Mouse (Mus musculus): ENCODE results near the gene Ttc12. TPM values are rescaled to one million over a fixed set of nuclear protein-coding genes. Genes with fewer than 3 reads are reported as not detected.
A peak's percentile ranks its signal among the peaks of the same experiment; 100 is the strongest.

Gene Ttc12
- total and polyA plus RNA-seq, 3 experiments: 0.98 TPM; not detected in 1

DNA sequence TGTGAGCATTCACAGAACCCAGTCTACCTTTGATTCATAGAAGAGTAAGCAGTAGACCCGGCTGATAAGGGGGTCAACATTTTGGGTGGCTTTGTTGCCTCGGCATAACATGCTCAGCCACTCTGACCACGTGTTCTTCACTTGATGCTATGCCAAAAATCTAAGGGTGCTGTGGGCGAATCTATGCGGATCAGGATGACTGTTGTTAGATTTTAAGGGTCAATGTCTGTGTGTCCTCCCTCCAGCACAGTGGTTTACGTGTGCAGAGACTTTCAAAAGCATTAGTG lies 1.6 kb upstream of the Ttc12 start:
- no peaks in the 10 kb centered on the region for H3K36me3 ChIP-seq (replicated peaks)
- H3K9me3 ChIP-seq (replicated peaks): no peaks in the 10 kb centered on the region
- no peak overlapping the region for H3K4me3 ChIP-seq (ENCODE audit: low read depth, low read length)
- TF ChIP-seq GATA1 (IDR thresholded peaks at IDR 0.05; ENCODE audit: borderline replicate concordance, low read length) (no peak), TAL1 (conservative IDR thresholded peaks at IDR 0.05; ENCODE audit: low read depth, low read length) (no peak), GATA2 (IDR thresholded peaks at IDR 0.05; ENCODE audit: borderline replicate concordance, low read depth, low read length) (no peak), CTCF (IDR thresholded peaks at IDR 0.05; ENCODE audit: low read depth, low read length) (no peak), POLR2AphosphoS5 (IDR thresholded peaks at IDR 0.05; ENCODE audit: insufficient replicate concordance, low read depth, low read length) (no peak)
- DNase-seq (ENCODE audit: low spot score) (no peak), ATAC-seq (ENCODE audit: extremely low read depth, insufficient number of reproducible peaks, low FRiP score, poor library complexity, severe bottlenecking) (no peak)
- peaks cover 10% of the 10 kb centered on the region for H3K4me1 ChIP-seq (ENCODE audit: insufficient read depth, low read depth, low read length)
- peaks cover 12% of the 10 kb centered on the region for H3K27me3 ChIP-seq (ENCODE audit: insufficient read depth, low read length)

GRCm38 (mm10) chr9:49486805-49487656 lies 1.0 kb upstream of the Ttc12 start:
- peaks cover 12% of the 10 kb centered on the region for H3K27me3 ChIP-seq (ENCODE audit: insufficient read depth, low read length)
- no peaks in the 10 kb centered on the region for H3K9me3 ChIP-seq (replicated peaks)
- peaks cover 10% of the 10 kb centered on the region for H3K4me1 ChIP-seq (ENCODE audit: insufficient read depth, low read depth, low read length)
- no peak overlapping the region for H3K4me3 ChIP-seq (ENCODE audit: low read depth, low read length)
- no peak for TF ChIP-seq POLR2AphosphoS5 (IDR thresholded peaks at IDR 0.05; ENCODE audit: insufficient replicate concordance, low read depth, low read length)
- TF ChIP-seq GATA1 (IDR thresholded peaks at IDR 0.05; ENCODE audit: borderline replicate concordance, low read length): no peak
- TF ChIP-seq CTCF (IDR thresholded peaks at IDR 0.05; ENCODE audit: low read depth, low read length): no peak
- no peak for TF ChIP-seq TAL1 (conservative IDR thresholded peaks at IDR 0.05; ENCODE audit: low read depth, low read length)
- no peak for TF ChIP-seq GATA2 (IDR thresholded peaks at IDR 0.05; ENCODE audit: borderline replicate concordance, low read depth, low read length)
- ATAC-seq (ENCODE audit: extremely low read depth, insufficient number of reproducible peaks, low FRiP score, poor library complexity, severe bottlenecking) (no peak), DNase-seq (ENCODE audit: low spot score) (no peak)
- no peaks in the 10 kb centered on the region for H3K36me3 ChIP-seq (replicated peaks)

DNA sequence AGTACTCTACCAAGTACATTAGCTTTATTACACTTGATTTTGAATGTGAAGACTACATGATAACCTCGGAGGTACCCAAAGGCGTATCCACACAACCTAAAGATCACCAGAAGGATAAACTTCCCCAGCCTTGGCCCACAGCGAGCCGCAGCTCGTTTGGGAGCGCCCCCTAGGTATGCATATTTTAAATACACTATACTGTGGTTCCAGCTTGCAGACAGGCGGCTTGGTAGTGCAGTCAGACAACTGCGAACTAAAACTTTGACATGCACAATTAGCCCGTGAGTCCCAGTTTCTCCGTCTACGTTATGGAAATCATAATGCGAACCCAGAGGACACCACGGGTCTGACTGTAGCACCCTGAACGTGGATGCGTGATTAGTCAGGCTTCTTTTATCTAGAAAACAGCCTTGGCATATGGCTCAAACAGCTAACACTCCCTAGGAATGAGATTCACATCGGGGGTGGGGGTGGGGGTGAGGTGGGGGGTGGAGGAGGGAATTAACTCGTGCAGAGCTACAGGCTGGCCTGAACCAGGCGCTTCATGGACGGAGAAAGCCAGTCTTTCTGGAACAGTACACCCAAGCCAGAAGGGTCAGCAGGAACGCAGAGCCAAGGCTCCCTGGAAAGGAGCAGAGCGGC lies 654 bp downstream of the Ttc12 start:
- no peak for ATAC-seq (ENCODE audit: extremely low read depth, insufficient number of reproducible peaks, low FRiP score, poor library complexity, severe bottlenecking)
- no peak for TF ChIP-seq TAL1 (conservative IDR thresholded peaks at IDR 0.05; ENCODE audit: low read depth, low read length)
- TF ChIP-seq CTCF (IDR thresholded peaks at IDR 0.05; ENCODE audit: low read depth, low read length): no peak
- TF ChIP-seq POLR2AphosphoS5 (IDR thresholded peaks at IDR 0.05; ENCODE audit: insufficient replicate concordance, low read depth, low read length): no peak
- TF ChIP-seq GATA1 (IDR thresholded peaks at IDR 0.05; ENCODE audit: borderline replicate concordance, low read length): no peak
- TF ChIP-seq GATA2 (IDR thresholded peaks at IDR 0.05; ENCODE audit: borderline replicate concordance, low read depth, low read length): no peak
- no peak for DNase-seq (ENCODE audit: low spot score)

GRCm38 (mm10) chr9:49483316-49483715 lies 2.7 kb downstream of the Ttc12 start:
- no peak overlapping the region for H3K4me3 ChIP-seq (ENCODE audit: low read depth, low read length)
- no peaks in the 10 kb centered on the region for H3K9me3 ChIP-seq (replicated peaks)
- H3K36me3 ChIP-seq (replicated peaks): no peaks in the 10 kb centered on the region
- peaks cover 6% of the 10 kb centered on the region for H3K4me1 ChIP-seq (ENCODE audit: insufficient read depth, low read depth, low read length)
- DNase-seq (ENCODE audit: low spot score) (no peak), ATAC-seq (ENCODE audit: extremely low read depth, insufficient number of reproducible peaks, low FRiP score, poor library complexity, severe bottlenecking) (peak; percentile 34; the same call in 1 of the 2 replicates)
- peaks cover 12% of the 10 kb centered on the region for H3K27me3 ChIP-seq (ENCODE audit: insufficient read depth, low read length)
- no peak for TF ChIP-seq GATA1 (IDR thresholded peaks at IDR 0.05; ENCODE audit: borderline replicate concordance, low read length)
- no peak for TF ChIP-seq TAL1 (conservative IDR thresholded peaks at IDR 0.05; ENCODE audit: low read depth, low read length)
- no peak for TF ChIP-seq GATA2 (IDR thresholded peaks at IDR 0.05; ENCODE audit: borderline replicate concordance, low read depth, low read length)
- TF ChIP-seq POLR2AphosphoS5 (IDR thresholded peaks at IDR 0.05; ENCODE audit: insufficient replicate concordance, low read depth, low read length): no peak
- no peak for TF ChIP-seq CTCF (IDR thresholded peaks at IDR 0.05; ENCODE audit: low read depth, low read length)

More for the DNA sequence above, 654 bp downstream of the Ttc12 start:
- Histone ChIP-seq H3K9me3 (replicated peaks) (no peaks in the 10 kb centered on the region), H3K4me3 (ENCODE audit: low read depth, low read length) (peak overlapping the region; percentile 20; the same call in 1 of the 2 replicates), H3K27me3 (ENCODE audit: insufficient read depth, low read length) (peaks cover 12% of the 10 kb centered on the region), H3K4me1 (ENCODE audit: insufficient read depth, low read depth, low read length) (peaks cover 10% of the 10 kb centered on the region), H3K36me3 (replicated peaks) (no peaks in the 10 kb centered on the region)

GRCm38 (mm10) chr9:49472126-49472525 lies 13.9 kb downstream of the Ttc12 start:
- ATAC-seq (ENCODE audit: extremely low read depth, insufficient number of reproducible peaks, low FRiP score, poor library complexity, severe bottlenecking) (no peak), DNase-seq (ENCODE audit: low spot score) (no peak)
- H3K4me3 ChIP-seq (ENCODE audit: low read depth, low read length): no peak overlapping the region
- no peaks in the 10 kb centered on the region for H3K36me3 ChIP-seq (replicated peaks)
- H3K9me3 ChIP-seq (replicated peaks): no peaks in the 10 kb centered on the region
- H3K27me3 ChIP-seq (ENCODE audit: insufficient read depth, low read length): no peaks in the 10 kb centered on the region
- H3K4me1 ChIP-seq (ENCODE audit: insufficient read depth, low read depth, low read length): no peaks in the 10 kb centered on the region
- TF ChIP-seq POLR2AphosphoS5 (IDR thresholded peaks at IDR 0.05; ENCODE audit: insufficient replicate concordance, low read depth, low read length) (no peak), GATA1 (IDR thresholded peaks at IDR 0.05; ENCODE audit: borderline replicate concordance, low read length) (no peak)

DNA sequence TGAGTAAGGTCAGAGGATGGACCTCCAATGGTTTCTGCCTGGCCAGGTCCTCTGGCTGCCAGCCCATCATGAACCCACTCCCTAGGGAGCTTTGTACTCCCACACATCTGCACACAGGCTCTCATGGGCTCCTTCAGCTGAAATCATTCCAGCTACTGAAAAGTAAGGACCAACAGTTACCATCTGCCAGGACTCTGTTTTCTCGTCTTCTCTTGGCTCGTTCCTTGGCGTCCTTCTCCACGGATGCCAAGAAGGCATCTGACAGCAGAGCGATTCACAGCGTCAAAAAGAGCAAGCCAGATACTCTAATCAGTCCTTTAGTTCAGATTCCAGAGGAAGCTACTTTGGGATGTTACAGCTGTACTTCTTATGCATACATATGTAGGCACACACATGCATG lies 15.1 kb downstream of the Ttc12 start:
- Histone ChIP-seq H3K4me1 (ENCODE audit: insufficient read depth, low read depth, low read length) (no peaks in the 10 kb centered on the region), H3K27me3 (ENCODE audit: insufficient read depth, low read length) (no peaks in the 10 kb centered on the region), H3K9me3 (replicated peaks) (no peaks in the 10 kb centered on the region), H3K36me3 (replicated peaks) (no peaks in the 10 kb centered on the region), H3K4me3 (ENCODE audit: low read depth, low read length) (no peak overlapping the region)
- TF ChIP-seq CTCF (IDR thresholded peaks at IDR 0.05; ENCODE audit: low read depth, low read length) (no peak), POLR2AphosphoS5 (IDR thresholded peaks at IDR 0.05; ENCODE audit: insufficient replicate concordance, low read depth, low read length) (no peak), GATA1 (IDR thresholded peaks at IDR 0.05; ENCODE audit: borderline replicate concordance, low read length) (no peak), TAL1 (conservative IDR thresholded peaks at IDR 0.05; ENCODE audit: low read depth, low read length) (no peak)
- DNase-seq (ENCODE audit: low spot score) (no peak), ATAC-seq (ENCODE audit: extremely low read depth, insufficient number of reproducible peaks, low FRiP score, poor library complexity, severe bottlenecking) (no peak)

Data from G1E (cell line).